Mouse (Mus musculus): Measurements from ENCODE around the gene Trim47. TPM values are rescaled to one million over a fixed set of nuclear protein-coding genes. Genes with fewer than 3 reads are reported as not detected.

Trim47 gene
- polyA plus RNA-seq, 1 experiment from 2014 or later, result 3.0 TPM

DNA sequence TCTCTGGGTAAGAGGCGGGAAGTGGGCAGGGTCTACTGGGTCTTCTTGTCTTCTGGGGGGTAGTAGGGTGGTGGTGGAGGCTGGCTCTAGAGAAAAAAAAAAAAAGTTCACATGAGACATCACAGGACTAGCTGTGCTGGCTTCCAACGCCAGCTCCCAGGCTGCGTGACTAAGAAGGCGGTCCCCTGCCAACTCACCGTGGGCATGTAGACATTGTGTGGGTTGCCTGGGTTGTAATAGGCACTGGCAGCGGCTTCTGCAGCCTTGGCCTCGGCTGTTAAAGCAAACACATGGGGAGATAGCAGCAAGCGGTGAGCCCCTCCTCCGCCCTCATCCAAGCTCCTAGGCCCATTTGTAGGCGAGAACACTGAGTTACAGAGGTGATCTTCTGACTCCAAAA is 47.5 kb downstream of the Trim47 start:
- Histone ChIP-seq H3K9me3 (ENCODE audit: control insufficient read depth, low read length) (no peaks in the 10 kb centered on the region), H3K4me2 (replicated peaks; ENCODE audit: low read depth, low read length) (no peak overlapping the region), H3K4me3 (ENCODE audit: low read depth, low read length) (no peak overlapping the region), H3K4me1 (replicated peaks; ENCODE audit: control insufficient read depth, insufficient read depth, low read length) (peaks cover 12% of the 10 kb centered on the region), H3K27me3 (ENCODE audit: control insufficient read depth, insufficient read depth, low read length) (no peaks in the 10 kb centered on the region), H3K27ac (ENCODE audit: low read depth, low read length) (peak overlapping the region; percentile 12; the same call in 1 of the 2 replicates), H3K9ac (ENCODE audit: low read depth, low read length) (no peak overlapping the region), H3K36me3 (ENCODE audit: control insufficient read depth, insufficient read depth, low read length) (0 out of 2 replicates have a peak, but pooled peaks cover 8% of the 10 kb centered on the region)
- DNase-seq (ENCODE audit: low spot score) (no peak), ATAC-seq (ENCODE audit: low FRiP score) (no peak)
- 76% methylated on average over 10 of the region's 10 CpGs for WGBS

GRCm38 (mm10) chr11:116078676-116079320 is 48.2 kb downstream of the Trim47 start:
- no peaks in the 10 kb centered on the region for H3K9me3 ChIP-seq (ENCODE audit: control insufficient read depth, low read length)
- H3K27ac ChIP-seq (ENCODE audit: low read depth, low read length), result peak overlapping the region; percentile 60
- ATAC-seq (ENCODE audit: low FRiP score) (no peak), DNase-seq (ENCODE audit: low spot score) (no peak)
- WGBS, result 22% methylated on average over 10 of the region's 10 CpGs
- 0 out of 2 replicates have a peak, but pooled peaks cover 8% of the 10 kb centered on the region for H3K36me3 ChIP-seq (ENCODE audit: control insufficient read depth, insufficient read depth, low read length)
- no peaks in the 10 kb centered on the region for H3K27me3 ChIP-seq (ENCODE audit: control insufficient read depth, insufficient read depth, low read length)
- no peak overlapping the region for H3K4me3 ChIP-seq (ENCODE audit: low read depth, low read length)
- H3K4me2 ChIP-seq (replicated peaks; ENCODE audit: low read depth, low read length), result peak overlapping the region; percentile 51; the same call in 1 of the 2 replicates
- H3K4me1 ChIP-seq (replicated peaks; ENCODE audit: control insufficient read depth, insufficient read depth, low read length), result peaks cover 12% of the 10 kb centered on the region
- peak overlapping the region; percentile 37; the same call in 1 of the 2 replicates for H3K9ac ChIP-seq (ENCODE audit: low read depth, low read length)

GRCm38 (mm10) chr11:116078221-116078620 is 48.8 kb downstream of the Trim47 start:
- H3K36me3 ChIP-seq (ENCODE audit: control insufficient read depth, insufficient read depth, low read length), result 0 out of 2 replicates have a peak, but pooled peaks cover 8% of the 10 kb centered on the region
- H3K4me3 ChIP-seq (ENCODE audit: low read depth, low read length), result peak overlapping the region; percentile 30
- peaks cover 12% of the 10 kb centered on the region for H3K4me1 ChIP-seq (replicated peaks; ENCODE audit: control insufficient read depth, insufficient read depth, low read length)
- H3K4me2 ChIP-seq (replicated peaks; ENCODE audit: low read depth, low read length), result peak overlapping the region; percentile 51
- no peak for ATAC-seq (ENCODE audit: low FRiP score)
- peak; percentile 61 for DNase-seq (ENCODE audit: low spot score)
- 10% methylated on average over 16 of the region's 16 CpGs for WGBS
- no peaks in the 10 kb centered on the region for H3K9me3 ChIP-seq (ENCODE audit: control insufficient read depth, low read length)
- peak overlapping the region; percentile 57 for H3K9ac ChIP-seq (ENCODE audit: low read depth, low read length)
- no peaks in the 10 kb centered on the region for H3K27me3 ChIP-seq (ENCODE audit: control insufficient read depth, insufficient read depth, low read length)
- peak overlapping the region; percentile 30; the same call in 1 of the 2 replicates for H3K27ac ChIP-seq (ENCODE audit: low read depth, low read length)

GRCm38 (mm10) chr11:116077446-116078204 is 49.4 kb downstream of the Trim47 start, which contains the start of gene Unc13d:
Gene Unc13d (minus strand): TSS chr11:116077961.
- peak; percentile 49; the same call in 1 of the 2 replicates for ATAC-seq (ENCODE audit: low FRiP score)
- no peak for DNase-seq (ENCODE audit: low spot score)
- peak within 1 kb of the TSS; percentile 57 for H3K9ac ChIP-seq (ENCODE audit: low read depth, low read length)
- no peaks in the 10 kb centered on the region for H3K9me3 ChIP-seq (ENCODE audit: control insufficient read depth, low read length)
- peak within 1 kb of the TSS; percentile 51 for H3K4me2 ChIP-seq (replicated peaks; ENCODE audit: low read depth, low read length)
- H3K36me3 ChIP-seq (ENCODE audit: control insufficient read depth, insufficient read depth, low read length), result 0 out of 2 replicates have a peak, but pooled peaks cover 8% of the 10 kb centered on the region
- H3K4me1 ChIP-seq (replicated peaks; ENCODE audit: control insufficient read depth, insufficient read depth, low read length), result peaks cover 12% of the 10 kb centered on the region
- H3K4me3 ChIP-seq (ENCODE audit: low read depth, low read length), result peak within 1 kb of the TSS; percentile 30
- no peaks in the 10 kb centered on the region for H3K27me3 ChIP-seq (ENCODE audit: control insufficient read depth, insufficient read depth, low read length)
- peak within 1 kb of the TSS; percentile 60 for H3K27ac ChIP-seq (ENCODE audit: low read depth, low read length)
- WGBS, result 71% methylated on average over 22 of the region's 22 CpGs

DNA sequence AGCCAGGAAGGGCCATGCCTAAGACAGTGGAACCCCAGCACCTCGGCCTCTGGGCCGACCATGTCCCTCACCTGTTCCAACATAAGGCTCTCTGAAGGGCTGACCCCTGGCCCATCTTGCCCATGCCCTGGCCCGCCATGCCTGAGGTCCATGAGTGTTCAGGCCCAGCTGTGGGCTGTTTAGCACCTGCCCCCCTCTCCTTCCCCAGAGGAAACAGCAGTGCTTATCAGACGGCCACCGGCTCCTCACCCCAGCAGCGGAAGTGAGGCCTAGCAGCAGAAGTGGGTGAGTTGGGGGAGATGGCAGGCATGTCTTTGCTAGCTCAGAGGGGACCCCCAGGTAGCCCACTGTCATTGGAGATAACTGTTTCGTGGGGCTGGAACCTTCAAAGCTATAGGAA is 50.2 kb downstream of the Trim47 start:
- no peak for DNase-seq (ENCODE audit: low spot score)
- 0 out of 2 replicates have a peak overlapping the region, but pooled peaks have one; percentile 5 for H3K4me2 ChIP-seq (replicated peaks; ENCODE audit: low read depth, low read length)
- no peak overlapping the region for H3K4me3 ChIP-seq (ENCODE audit: low read depth, low read length)
- no peaks in the 10 kb centered on the region for H3K9me3 ChIP-seq (ENCODE audit: control insufficient read depth, low read length)
- peaks cover 12% of the 10 kb centered on the region for H3K4me1 ChIP-seq (replicated peaks; ENCODE audit: control insufficient read depth, insufficient read depth, low read length)
- 0 out of 2 replicates have a peak, but pooled peaks cover 3% of the 10 kb centered on the region for H3K36me3 ChIP-seq (ENCODE audit: control insufficient read depth, insufficient read depth, low read length)
- no peaks in the 10 kb centered on the region for H3K27me3 ChIP-seq (ENCODE audit: control insufficient read depth, insufficient read depth, low read length)
- H3K27ac ChIP-seq (ENCODE audit: low read depth, low read length), result no peak overlapping the region
- ATAC-seq (ENCODE audit: low FRiP score), result no peak
- H3K9ac ChIP-seq (ENCODE audit: low read depth, low read length), result no peak overlapping the region
- WGBS, result 86% methylated on average over 7 of the region's 7 CpGs

- no peak for ATAC-seq (ENCODE audit: low FRiP score)
- Histone ChIP-seq H3K9ac (ENCODE audit: low read depth, low read length) (no peak overlapping the region), H3K4me1 (replicated peaks; ENCODE audit: control insufficient read depth, insufficient read depth, low read length) (peaks cover 12% of the 10 kb centered on the region), H3K27me3 (ENCODE audit: control insufficient read depth, insufficient read depth, low read length) (no peaks in the 10 kb centered on the region), H3K4me2 (replicated peaks; ENCODE audit: low read depth, low read length) (no peak overlapping the region), H3K36me3 (ENCODE audit: control insufficient read depth, insufficient read depth, low read length) (no peaks in the 10 kb centered on the region), H3K27ac (ENCODE audit: low read depth, low read length) (no peak overlapping the region), H3K4me3 (ENCODE audit: low read depth, low read length) (no peak overlapping the region), H3K9me3 (ENCODE audit: control insufficient read depth, low read length) (no peaks in the 10 kb centered on the region)
- 60% methylated on average over 7 of the region's 7 CpGs for WGBS
- no peak for DNase-seq (ENCODE audit: low spot score)
These were observed 50.8 kb downstream of the Trim47 start for GRCm38 (mm10) chr11:116076266-116076540.

DNA sequence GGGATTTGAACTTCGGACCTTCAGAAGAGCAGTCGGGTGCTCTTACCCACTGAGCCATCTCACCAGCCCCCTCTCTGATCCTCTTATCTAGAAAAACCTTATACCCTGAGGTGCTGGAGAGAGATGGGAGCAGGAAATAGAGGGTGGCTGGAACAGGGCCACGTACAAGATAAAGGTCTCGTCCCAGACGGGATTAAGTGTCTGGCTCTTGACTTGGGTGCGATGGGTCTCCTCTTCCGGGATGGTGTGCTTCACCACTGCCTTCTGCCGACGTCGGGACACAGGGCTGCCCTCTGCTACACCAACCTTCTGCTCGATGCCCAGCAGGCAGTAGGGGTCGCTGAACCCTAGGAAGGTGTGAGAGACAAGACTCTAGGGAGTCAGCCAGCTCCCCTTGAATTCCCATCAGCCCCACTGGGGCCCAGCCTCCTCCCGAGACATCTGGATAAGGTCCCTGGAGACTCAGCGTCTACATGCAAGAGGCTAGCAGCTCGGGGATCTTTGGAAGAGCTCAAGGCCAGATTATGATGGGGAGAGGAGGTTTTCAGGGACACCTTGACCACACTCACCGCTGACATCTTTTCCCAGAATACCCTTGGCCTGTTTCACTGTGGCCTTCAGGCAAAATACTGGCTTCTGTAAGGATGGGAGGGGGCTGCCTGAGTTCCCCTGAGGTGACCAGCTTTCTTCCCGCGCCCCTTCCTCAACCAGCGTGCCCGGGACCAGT is 51.3 kb downstream of the Trim47 start:
- Histone ChIP-seq H3K27ac (ENCODE audit: low read depth, low read length) (no peak overlapping the region), H3K4me3 (ENCODE audit: low read depth, low read length) (no peak overlapping the region), H3K4me1 (replicated peaks; ENCODE audit: control insufficient read depth, insufficient read depth, low read length) (peaks cover 12% of the 10 kb centered on the region), H3K36me3 (ENCODE audit: control insufficient read depth, insufficient read depth, low read length) (no peaks in the 10 kb centered on the region), H3K9me3 (ENCODE audit: control insufficient read depth, low read length) (no peaks in the 10 kb centered on the region), H3K9ac (ENCODE audit: low read depth, low read length) (no peak overlapping the region), H3K27me3 (ENCODE audit: control insufficient read depth, insufficient read depth, low read length) (no peaks in the 10 kb centered on the region), H3K4me2 (replicated peaks; ENCODE audit: low read depth, low read length) (no peak overlapping the region)
- ATAC-seq (ENCODE audit: low FRiP score) (no peak), DNase-seq (ENCODE audit: low spot score) (no peak)
- 55% methylated on average over 20 of the region's 20 CpGs for WGBS

GRCm38 (mm10) chr11:116074436-116074991 is 52.5 kb downstream of the Trim47 start:
- Histone ChIP-seq H3K36me3 (ENCODE audit: control insufficient read depth, insufficient read depth, low read length) (no peaks in the 10 kb centered on the region), H3K9ac (ENCODE audit: low read depth, low read length) (no peak overlapping the region), H3K9me3 (ENCODE audit: control insufficient read depth, low read length) (no peaks in the 10 kb centered on the region), H3K27me3 (ENCODE audit: control insufficient read depth, insufficient read depth, low read length) (no peaks in the 10 kb centered on the region), H3K4me1 (replicated peaks; ENCODE audit: control insufficient read depth, insufficient read depth, low read length) (peaks cover 12% of the 10 kb centered on the region), H3K4me2 (replicated peaks; ENCODE audit: low read depth, low read length) (no peak overlapping the region), H3K4me3 (ENCODE audit: low read depth, low read length) (no peak overlapping the region), H3K27ac (ENCODE audit: low read depth, low read length) (no peak overlapping the region)
- 75% methylated on average over 7 of the region's 7 CpGs for whole genome bisulfite sequencing
- ATAC-seq (ENCODE audit: low FRiP score) (no peak), DNase-seq (ENCODE audit: low spot score) (no peak)
